ENCODE assay signal across 21 mouse cellular contexts in the genomic region with DNA sequence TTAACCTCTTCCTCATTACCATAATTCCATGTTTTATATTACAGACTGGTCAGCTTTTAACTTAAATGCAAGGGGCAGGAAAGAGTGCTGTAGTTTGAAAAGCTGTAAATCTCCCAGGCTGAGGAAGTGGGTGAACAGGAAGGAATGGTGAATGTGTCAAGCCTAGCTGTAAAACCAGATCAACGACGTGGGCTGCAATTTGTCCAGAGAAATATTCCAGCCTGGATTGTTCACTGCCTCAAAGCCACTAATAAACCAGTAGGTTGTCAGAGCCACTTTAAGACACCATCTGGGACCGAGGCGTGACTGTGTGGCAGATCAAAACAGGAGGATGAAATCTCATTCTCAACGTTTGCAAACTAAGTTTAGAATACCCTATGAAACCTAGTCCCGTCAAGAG.
DNase-seq lines count a peak whose midpoint lies in the region; ATAC-seq lines count a peak whose summit lies in the region.
"Had no signal": no experiment of that assay in that cellular context is flagged by ENCODE, and none has a peak within 500 bp of the region (broad histone marks: within the 10 kb centered on the region; RNA-seq: fewer than 3 reads in every experiment).

No protein-coding gene starts in this region.

- no peaks in the 10 kb centered on the region for H3K27me3 ChIP-seq in limb, embryonic 13.5 days
- H3K27me3 ChIP-seq in hindbrain, embryonic 11.5 days (ENCODE audit: control insufficient read depth, insufficient read depth, low read length) = no peaks in the 10 kb centered on the region
- H3K27me3 ChIP-seq: intestine, embryonic 15.5 days had no signal

- 6% methylated on average over 6 of the region's 6 CpGs for WGBS in limb, embryonic 13.5 days
- WGBS in hindbrain, embryonic 11.5 days = 82% methylated on average over 6 of the region's 6 CpGs

- H3K4me2 ChIP-seq in limb, embryonic 13.5 days (replicated peaks) = peak overlapping the region; percentile 19
- H3K4me2 ChIP-seq in hindbrain, embryonic 11.5 days (replicated peaks; ENCODE audit: low read depth, low read length) = no peak overlapping the region
- H3K4me2 ChIP-seq: hindbrain, embryonic 14.5 days; intestine, embryonic 15.5 days; liver, embryonic 11.5 days had no signal

- H3K4me3 ChIP-seq in limb, embryonic 13.5 days = no peak overlapping the region
- no peak overlapping the region for H3K4me3 ChIP-seq in hindbrain, embryonic 11.5 days (ENCODE audit: low read depth, low read length)
- H3K4me3 ChIP-seq: embryonic facial prominence, embryonic 10.5 days; intestine, embryonic 15.5 days had no signal

- H3K9ac ChIP-seq in limb, embryonic 13.5 days = no peak overlapping the region
- H3K9ac ChIP-seq in hindbrain, embryonic 11.5 days (ENCODE audit: low read depth, low read length) = no peak overlapping the region
- H3K9ac ChIP-seq: hindbrain, embryonic 14.5 days; intestine, embryonic 15.5 days had no signal

- peak; percentile 32 for DNase-seq in embryo, embryonic 10 days (ENCODE audit: low spot score)
- DNase-seq in embryo, embryonic 9.5 days (ENCODE audit: extremely low spot score) = no peak
- DNase-seq in kidney, postnatal 10 days = peak; percentile 19
- no peak for DNase-seq in kidney, adult 11 months
- peak; percentile 66 for DNase-seq in forelimb bud, embryonic 11.5 days (ENCODE audit: low read depth, low spot score)
- no peak for DNase-seq in heart, adult 8-10 months (ENCODE audit: low spot score)
- no peak for DNase-seq in hindbrain, embryonic 11.5 days (ENCODE audit: low spot score)
- DNase-seq: adrenal gland, postnatal 36 days; cerebellum, adult 9-11 months; heart, adult 18-20 months; lung, adult 2 months; thymus, postnatal 14 days had no signal

- H3K36me3 ChIP-seq in limb, embryonic 13.5 days = no peaks in the 10 kb centered on the region
- no peaks in the 10 kb centered on the region for H3K36me3 ChIP-seq in hindbrain, embryonic 11.5 days (ENCODE audit: control insufficient read depth, insufficient read depth, low read length)
- H3K36me3 ChIP-seq: embryonic facial prominence, embryonic 10.5 days; G1E; intestine, embryonic 15.5 days had no signal

- peaks cover 27% of the 10 kb centered on the region for H3K4me1 ChIP-seq in limb, embryonic 13.5 days
- H3K4me1 ChIP-seq in hindbrain, embryonic 11.5 days (replicated peaks; ENCODE audit: control insufficient read depth, insufficient read depth, low read length) = no peaks in the 10 kb centered on the region
- H3K4me1 ChIP-seq: intestine, embryonic 15.5 days had no signal

- H3K9me3 ChIP-seq in limb, embryonic 13.5 days = no peaks in the 10 kb centered on the region
- H3K9me3 ChIP-seq in hindbrain, embryonic 11.5 days (ENCODE audit: control insufficient read depth, low read length) = no peaks in the 10 kb centered on the region
- H3K9me3 ChIP-seq: embryonic facial prominence, embryonic 10.5 days; intestine, embryonic 15.5 days had no signal

- ATAC-seq in limb, embryonic 13.5 days (ENCODE audit: low FRiP score, low read depth) = no peak
- no peak for ATAC-seq in hindbrain, embryonic 11.5 days (ENCODE audit: low FRiP score)
- ATAC-seq: CD4-positive, CD25-positive, alpha-beta regulatory T cell, adult 4 months; forebrain, embryonic 14.5 days; intestine, embryonic 15.5 days had no signal

- H3K27ac ChIP-seq in limb, embryonic 13.5 days = no peak overlapping the region
- H3K27ac ChIP-seq in hindbrain, embryonic 11.5 days (ENCODE audit: low read depth, low read length) = no peak overlapping the region
- H3K27ac ChIP-seq: embryonic facial prominence, embryonic 10.5 days; hindbrain, embryonic 14.5 days; intestine, embryonic 15.5 days; stomach, postnatal 0 days had no signal

Comparison
In these comparisons a context has a peak if more than half of its experiments do, and no peak if none do; other contexts are left out.
1. DNase-seq: peak in embryo, embryonic 10 days (single experiment), kidney, postnatal 10 days (single experiment) and forelimb bud, embryonic 11.5 days (single experiment); none in embryo, embryonic 9.5 days (single experiment), kidney, adult 11 months (single experiment), heart, adult 8-10 months (single experiment) and hindbrain, embryonic 11.5 days (single experiment).